Mouse (Mus musculus) forebrain, postnatal 0 days (tissue): ENCODE data around the gene Serf2. TPM values are rescaled to one million over a fixed set of nuclear protein-coding genes. Genes with fewer than 3 reads are reported as not detected.

ENCODE experiments used
- ATAC-seq: fragments of 200-750 bp; cut with Nextera tagmentation; 2 replicates; pipeline ENCODE4 v1.8.0; 2017; ENCODE audit warnings: mild to moderate bottlenecking, moderate library complexity
- DNase-seq: peaks from one replicate; pipeline ENCODE4 v3.0.0-alpha.2; 2015
- H3K27ac ChIP-seq: fragments of 300-500 bp; sonication (generic); 2 replicates; pipeline ENCODE4 v1.5.1; 2014; ENCODE audit warnings: low read depth, mild to moderate bottlenecking, antibody characterized with exemption, low read length, moderate library complexity, mixed read lengths
- H3K27me3 ChIP-seq: fragments of 300-500 bp; sonication (generic); 2 replicates; pipeline ENCODE4 v1.6.1; 2014; ENCODE audit warnings: mild to moderate bottlenecking, low read length, mixed read lengths; ENCODE audit not compliant: insufficient read depth
- H3K36me3 ChIP-seq: fragments of 300-500 bp; sonication (generic); 2 replicates; pipeline ENCODE4 v1.6.1; 2014; ENCODE audit warnings: mild to moderate bottlenecking, moderate library complexity; ENCODE audit not compliant: insufficient read depth
- H3K4me1 ChIP-seq: fragments of 300-500 bp; sonication (generic); 2 replicates; pipeline ENCODE4 v1.6.1; 2014; ENCODE audit warnings: antibody characterized with exemption; ENCODE audit not compliant: insufficient read depth
- H3K4me2 ChIP-seq: fragments of 300-500 bp; sonication (generic); 2 replicates; pipeline ENCODE4 v1.6.1; 2014; ENCODE audit warnings: low read depth, mild to moderate bottlenecking, moderate library complexity
- H3K4me3 ChIP-seq: fragments of 300-500 bp; sonication (generic); 2 replicates; pipeline ENCODE4 v1.5.1; 2014; ENCODE audit warnings: low read depth, low read length, mixed read lengths
- H3K9ac ChIP-seq: fragments of 300-500 bp; sonication (generic); 2 replicates; pipeline ENCODE4 v1.6.1; 2014; ENCODE audit warnings: mild to moderate bottlenecking
- H3K9me3 ChIP-seq: fragments of 300-500 bp; sonication (generic); 2 replicates; pipeline ENCODE4 v1.6.1; 2016; ENCODE audit warnings: low read length
- CTCF ChIP-seq: sonication (generic); IDR thresholded peaks from 2 replicates; pipeline ENCODE4 v1.5.1; 2016; ENCODE audit warnings: antibody characterized with exemption, control low read depth, low read depth
- WGBS: fragments of 180-500 bp; shearing (Covaris S2); extraction: QIAGEN DNeasy Blood & Tissue Kit; methylation state at CpG from one replicate; pipeline ENCODE4 v1.1.7; 2014; 5-methylcytosine and 5-hydroxymethylcytosine counted together
- polyA plus RNA-seq: library from polyadenylated mRNA; unstranded; fragments of >200 nt; fragmentation: Nextera tagmentation; extraction: Ambion mirVana; gene quantifications from 2 replicates; pipeline ENCODE4 v1.2.1, GENCODE M21; 2015
- total RNA-seq: library from RNA; depleted of rRNA; stranded (reverse); fragments of >200 nt; gene quantifications from 2 replicates; pipeline ENCODE4 v1.2.3, GENCODE M21; 2014

Serf2 gene
- total and polyA plus RNA-seq, 2 experiments from 2014 or later = 303 to 323 TPM

- Histone ChIP-seq H3K4me3 (no peak overlapping the region), H3K4me2 (no peak overlapping the region), H3K4me1 (peaks cover 10% of the 10 kb centered on the region), H3K27ac (no peak overlapping the region), H3K9ac (no peak overlapping the region), H3K27me3 (peaks cover 7% of the 10 kb centered on the region), H3K9me3 (no peaks in the 10 kb centered on the region), H3K36me3 (peaks cover 43% of the 10 kb centered on the region)
- WGBS = 74% methylated on average over 4 of the region's 4 CpGs
- ATAC-seq (no peak), DNase-seq (no peak)
- no peak for TF ChIP-seq CTCF
Measured at GRCm38 (mm10) chr2:121439746-121440145, 9.2 kb upstream of the Serf2 start.

- ATAC-seq = no peak
- 56% methylated on average over 5 of the region's 5 CpGs for WGBS
- Histone ChIP-seq H3K9ac (no peak overlapping the region), H3K4me2 (no peak overlapping the region), H3K27ac (no peak overlapping the region), H3K4me1 (peaks cover 10% of the 10 kb centered on the region), H3K36me3 (peaks cover 32% of the 10 kb centered on the region), H3K27me3 (peaks cover 7% of the 10 kb centered on the region), H3K4me3 (no peak overlapping the region), H3K9me3 (no peaks in the 10 kb centered on the region)
- DNase-seq = no peak
- no peak for TF ChIP-seq CTCF
Measured at GRCm38 (mm10) chr2:121440834-121441605, 8.0 kb upstream of the Serf2 start.

- Histone ChIP-seq H3K27me3 (peaks cover 7% of the 10 kb centered on the region), H3K4me2 (peak overlapping the region; percentile 49), H3K4me3 (no peak overlapping the region), H3K4me1 (peaks cover 10% of the 10 kb centered on the region), H3K27ac (no peak overlapping the region), H3K36me3 (peaks cover 31% of the 10 kb centered on the region), H3K9me3 (no peaks in the 10 kb centered on the region), H3K9ac (no peak overlapping the region)
- no peak for ATAC-seq
- no peak for DNase-seq
- no peak for TF ChIP-seq CTCF
- 11% methylated on average over 11 of the region's 11 CpGs for WGBS
Measured at GRCm38 (mm10) chr2:121441800-121442199, 7.2 kb upstream of the Serf2 start.

GRCm38 (mm10) chr2:121442259-121443067, 6.5 kb upstream of the Serf2 start:
- peaks cover 24% of the 10 kb centered on the region for H3K36me3 ChIP-seq
- no peak overlapping the region for H3K27ac ChIP-seq
- peaks cover 10% of the 10 kb centered on the region for H3K4me1 ChIP-seq
- no peak for TF ChIP-seq CTCF
- no peaks in the 10 kb centered on the region for H3K9me3 ChIP-seq
- peak overlapping the region; percentile 49 for H3K4me2 ChIP-seq
- H3K4me3 ChIP-seq = peak overlapping the region; percentile 24
- ATAC-seq (no peak), DNase-seq (no peak)
- 2% methylated on average over 30 of the region's 30 CpGs for WGBS
- peaks cover 7% of the 10 kb centered on the region for H3K27me3 ChIP-seq
- H3K9ac ChIP-seq = peak overlapping the region; percentile 22; the same call in 1 of the 2 replicates

GRCm38 (mm10) chr2:121443068-121443349, 6.0 kb upstream of the Serf2 start:
- peak overlapping the region; percentile 22; the same call in 1 of the 2 replicates for H3K9ac ChIP-seq
- H3K36me3 ChIP-seq = peaks cover 18% of the 10 kb centered on the region
- DNase-seq (no peak), ATAC-seq (no peak)
- H3K27ac ChIP-seq = no peak overlapping the region
- no peak overlapping the region for H3K4me3 ChIP-seq
- peak overlapping the region; percentile 49 for H3K4me2 ChIP-seq
- WGBS = 11% methylated on average over 8 of the region's 8 CpGs
- peaks cover 7% of the 10 kb centered on the region for H3K27me3 ChIP-seq
- H3K9me3 ChIP-seq = no peaks in the 10 kb centered on the region
- TF ChIP-seq CTCF = no peak
- H3K4me1 ChIP-seq = peaks cover 10% of the 10 kb centered on the region

GRCm38 (mm10) chr2:121444178-121444577, 4.8 kb upstream of the Serf2 start, which contains the start of gene Ell3:
Gene Ell3 (minus strand): TSS chr2:121444278.
- Histone ChIP-seq H3K9ac (no peak within 1 kb of the TSS), H3K4me3 (no peak within 1 kb of the TSS), H3K9me3 (no peaks in the 10 kb centered on the region), H3K27ac (no peak within 1 kb of the TSS), H3K4me1 (peaks cover 10% of the 10 kb centered on the region), H3K27me3 (peaks cover 7% of the 10 kb centered on the region), H3K4me2 (peak within 1 kb of the TSS; percentile 49; the same call in 1 of the 2 replicates), H3K36me3 (peaks cover 7% of the 10 kb centered on the region)
- DNase-seq (no peak), ATAC-seq (no peak)
- no peak for TF ChIP-seq CTCF
- 88% methylated on average over 1 of the region's 1 CpGs for WGBS

GRCm38 (mm10) chr2:121445117-121445516, 3.9 kb upstream of the Serf2 start:
- peaks cover 10% of the 10 kb centered on the region for H3K4me1 ChIP-seq

More at GRCm38 (mm10) chr2:121445117-121445516, 3.9 kb upstream of the Serf2 start:
- no peak overlapping the region for H3K4me3 ChIP-seq
- DNase-seq (no peak), ATAC-seq (no peak)
- H3K27me3 ChIP-seq = peaks cover 7% of the 10 kb centered on the region
- WGBS = 88% methylated on average over 3 of the region's 3 CpGs
- H3K36me3 ChIP-seq = no peaks in the 10 kb centered on the region
- H3K9me3 ChIP-seq = no peaks in the 10 kb centered on the region
- no peak overlapping the region for H3K27ac ChIP-seq
- no peak for TF ChIP-seq CTCF
- H3K4me2 ChIP-seq = no peak overlapping the region
- no peak overlapping the region for H3K9ac ChIP-seq
